Mouse (Mus musculus): ENCODE data around the gene Znrf1. TPM values are rescaled to one million over a fixed set of nuclear protein-coding genes. Genes with fewer than 3 reads are reported as not detected.
"Not testable (repeated sequence)": the region's sequence is repeated elsewhere in the genome, so short reads cannot be mapped to it uniquely, and the experiment has no call there.

Znrf1 gene
- 99.8 and 102 TPM in 2 replicates for polyA plus RNA-seq (2015; fragmentation: Nextera tagmentation; extraction: Ambion mirVana)

DNA sequence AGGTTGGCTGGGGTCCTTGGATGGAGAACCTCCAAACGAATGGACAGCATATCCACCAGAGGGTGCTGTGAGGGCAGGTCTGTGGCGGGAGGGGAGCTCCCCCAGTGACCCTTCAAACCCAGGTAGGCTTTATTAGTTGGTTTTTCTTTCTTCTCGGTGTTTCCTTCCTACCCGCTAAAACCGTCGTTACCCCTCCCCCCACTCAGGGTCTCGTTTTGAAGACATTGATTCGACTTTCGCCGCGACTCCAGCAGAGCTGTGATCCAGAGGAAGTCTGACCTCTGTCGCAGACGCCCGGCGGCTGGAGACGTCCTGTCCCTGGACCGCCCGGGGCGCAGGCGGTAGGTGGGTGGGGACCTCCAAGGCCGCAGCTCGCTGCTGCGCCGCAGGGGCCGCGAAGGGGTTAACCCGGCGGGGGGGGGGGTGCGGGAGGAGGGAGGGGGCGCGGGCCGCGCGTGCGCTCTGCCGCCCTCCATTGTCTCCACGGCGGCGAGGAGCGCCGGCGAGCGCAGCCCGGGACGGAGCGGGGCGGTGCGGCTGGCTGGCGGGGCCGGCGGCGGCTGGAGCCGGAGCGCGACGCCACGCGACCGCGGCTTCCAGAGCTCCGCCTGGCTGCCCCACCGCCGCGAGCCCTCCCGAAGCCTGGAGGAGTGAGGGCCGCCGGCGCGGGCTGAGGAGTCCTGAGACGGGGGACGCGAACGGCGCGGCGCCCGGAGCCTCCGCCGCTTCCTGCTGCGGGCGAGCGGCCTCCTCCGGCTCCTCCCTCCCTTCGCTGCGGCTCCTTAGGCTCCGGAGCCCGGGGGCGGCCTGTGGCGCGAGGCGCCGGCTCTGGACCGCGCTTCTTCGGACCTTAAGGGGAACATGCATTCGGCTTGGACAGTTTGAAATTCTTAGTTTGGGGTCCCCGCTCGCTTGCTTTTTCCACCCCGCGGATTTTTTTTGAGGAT lies at the start of gene Znrf1:
Znrf1 (plus strand) TSS at position 67 of the 947 bp plus-strand sequence.
- peak; percentile 94 for ATAC-seq (replicated peaks)
- Histone ChIP-seq H3K9ac (replicated peaks) (peak within 1 kb of the TSS; percentile 98), H3K9me3 (no peaks in the 10 kb centered on the region), H3K36me3 (no peaks in the 10 kb centered on the region), H3K27me3 (no peaks in the 10 kb centered on the region), H3K27ac (replicated peaks) (peak within 1 kb of the TSS; percentile 99), H3K4me3 (peak within 1 kb of the TSS; percentile 100), H3K4me2 (replicated peaks) (peak within 1 kb of the TSS; percentile 95), H3K4me1 (peaks cover 37% of the 10 kb centered on the region)
- WGBS: 0% methylated on average over 61 of the region's 100 CpGs

DNA sequence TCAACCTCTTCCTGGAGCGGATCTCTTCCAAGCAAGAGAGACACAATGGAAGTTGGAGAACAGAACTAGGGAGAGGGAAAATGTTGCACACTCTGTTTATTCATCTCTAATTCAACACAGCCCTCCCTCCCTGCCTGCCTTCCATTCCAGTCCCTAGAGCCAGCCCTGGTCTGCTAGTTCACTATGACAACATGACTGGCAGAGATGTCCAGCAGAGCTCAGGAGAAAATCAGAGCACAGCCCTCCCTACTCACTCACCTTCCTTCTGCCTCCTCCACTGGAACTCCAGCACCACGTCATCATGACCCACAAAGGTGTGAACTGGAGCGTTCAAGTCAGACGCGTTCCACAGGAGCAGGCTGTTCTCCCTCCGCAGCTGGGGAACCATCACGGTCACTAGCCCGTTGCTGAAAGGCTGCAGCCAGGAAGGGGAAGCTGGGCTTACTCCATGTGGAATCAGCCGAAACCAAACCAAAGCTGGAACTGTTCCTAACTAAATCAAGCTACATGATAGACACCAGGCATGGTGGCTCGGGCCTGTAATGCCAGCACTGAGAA lies 45.8 kb upstream of the Znrf1 start:
- no peak for ATAC-seq (replicated peaks)
- peaks cover 4% of the 10 kb centered on the region; the same call in 1 of the 2 replicates for H3K4me1 ChIP-seq
- WGBS: 88% methylated on average over 10 of the region's 10 CpGs
- H3K36me3 ChIP-seq: peaks cover 8% of the 10 kb centered on the region
- no peak overlapping the region for H3K9ac ChIP-seq (replicated peaks)
- no peaks in the 10 kb centered on the region for H3K9me3 ChIP-seq
- no peak overlapping the region for H3K4me2 ChIP-seq (replicated peaks)
- H3K27ac ChIP-seq (replicated peaks): no peak overlapping the region
- H3K27me3 ChIP-seq: no peaks in the 10 kb centered on the region
- no peak overlapping the region for H3K4me3 ChIP-seq

DNA sequence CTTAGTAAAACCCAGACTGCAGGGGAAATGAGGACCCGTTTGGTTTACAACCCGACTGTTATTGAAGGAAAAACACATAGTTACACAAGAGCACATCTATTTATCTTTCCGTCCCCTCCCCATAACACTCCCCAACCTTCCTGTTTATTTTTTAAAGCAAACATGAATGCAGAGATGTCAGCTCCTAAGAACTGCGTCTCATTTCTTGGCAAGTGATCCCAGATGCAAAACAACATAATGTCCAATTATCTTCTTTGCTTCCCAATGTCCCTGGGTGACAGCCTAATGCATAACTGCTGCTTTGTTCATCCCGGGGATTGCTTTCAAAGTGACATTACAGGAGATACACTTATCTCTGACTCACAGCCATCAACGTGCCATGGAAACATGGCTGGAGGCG lies 44.7 kb upstream of the Znrf1 start:
- H3K4me3 ChIP-seq: no peak overlapping the region
- no peak overlapping the region for H3K27ac ChIP-seq (replicated peaks)
- ATAC-seq (replicated peaks): no peak
- 68% methylated on average over 7 of the region's 7 CpGs for WGBS
- H3K9ac ChIP-seq (replicated peaks): no peak overlapping the region
- H3K9me3 ChIP-seq: no peaks in the 10 kb centered on the region
- H3K4me2 ChIP-seq (replicated peaks): no peak overlapping the region
- H3K36me3 ChIP-seq: peaks cover 6% of the 10 kb centered on the region
- peaks cover 4% of the 10 kb centered on the region; the same call in 1 of the 2 replicates for H3K4me1 ChIP-seq
- H3K27me3 ChIP-seq: no peaks in the 10 kb centered on the region

DNA sequence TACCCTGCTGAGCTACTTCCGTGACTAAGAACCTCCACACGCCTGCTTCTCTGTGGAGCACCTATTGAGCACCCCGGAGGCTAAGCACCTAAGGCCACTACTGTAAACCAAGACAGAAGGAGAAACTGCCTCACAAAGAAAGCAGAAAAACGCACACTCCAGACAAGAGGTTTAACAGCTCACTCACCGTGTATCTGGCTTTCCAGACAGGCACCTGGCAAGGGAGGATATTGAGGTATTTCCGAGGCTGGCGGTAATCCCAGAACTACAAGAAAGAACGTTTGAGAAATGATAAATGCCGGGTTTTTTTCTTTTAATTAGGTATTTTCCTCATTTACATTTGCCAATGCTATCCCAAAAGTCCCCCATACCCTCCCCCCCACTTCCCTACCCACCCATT lies 43.4 kb upstream of the Znrf1 start:
- H3K27ac ChIP-seq (replicated peaks): no peak overlapping the region
- ATAC-seq (replicated peaks): no peak
- peaks cover 6% of the 10 kb centered on the region for H3K36me3 ChIP-seq
- no peaks in the 10 kb centered on the region for H3K27me3 ChIP-seq
- no peaks in the 10 kb centered on the region for H3K9me3 ChIP-seq
- WGBS: 76% methylated on average over 9 of the region's 9 CpGs
- no peak overlapping the region for H3K4me2 ChIP-seq (replicated peaks)
- H3K4me3 ChIP-seq: no peak overlapping the region
- peaks cover 4% of the 10 kb centered on the region; the same call in 1 of the 2 replicates for H3K4me1 ChIP-seq
- no peak overlapping the region for H3K9ac ChIP-seq (replicated peaks)

- no peak overlapping the region for H3K4me3 ChIP-seq
- H3K27ac ChIP-seq (replicated peaks): no peak overlapping the region
- ATAC-seq (replicated peaks): no peak
- H3K9me3 ChIP-seq: no peaks in the 10 kb centered on the region
- peaks cover 6% of the 10 kb centered on the region for H3K36me3 ChIP-seq
- WGBS: 93% methylated on average over 3 of the region's 3 CpGs
- H3K9ac ChIP-seq (replicated peaks): no peak overlapping the region
- no peaks in the 10 kb centered on the region for H3K27me3 ChIP-seq
- H3K4me1 ChIP-seq: peaks cover 4% of the 10 kb centered on the region; the same call in 1 of the 2 replicates
- H3K4me2 ChIP-seq (replicated peaks): no peak overlapping the region
Measured at GRCm38 (mm10) chr8:111493176-111493575, 42.7 kb upstream of the Znrf1 start.

- WGBS: 90% methylated on average over 7 of the region's 7 CpGs
- Histone ChIP-seq H3K27me3 (no peaks in the 10 kb centered on the region), H3K4me2 (replicated peaks) (no peak overlapping the region), H3K27ac (replicated peaks) (no peak overlapping the region), H3K4me1 (peaks cover under 1% of the 10 kb centered on the region; the same call in 1 of the 2 replicates), H3K36me3 (peaks cover 20% of the 10 kb centered on the region), H3K4me3 (no peak overlapping the region), H3K9me3 (no peaks in the 10 kb centered on the region), H3K9ac (replicated peaks) (no peak overlapping the region)
- ATAC-seq (replicated peaks): no peak
Measured at GRCm38 (mm10) chr8:111496326-111496725, 39.6 kb upstream of the Znrf1 start.

- ATAC-seq (replicated peaks); H3K9me3 ChIP-seq; H3K9ac ChIP-seq (replicated peaks); H3K27me3 ChIP-seq; H3K4me1 ChIP-seq; H3K27ac ChIP-seq (replicated peaks); H3K4me3 ChIP-seq; H3K4me2 ChIP-seq (replicated peaks): not testable (repeated sequence)
- H3K36me3 ChIP-seq: peaks cover 20% of the 10 kb centered on the region
- 93% methylated on average over 6 of the region's 6 CpGs for WGBS
Measured at GRCm38 (mm10) chr8:111498249-111498648, 37.6 kb upstream of the Znrf1 start.

DNA sequence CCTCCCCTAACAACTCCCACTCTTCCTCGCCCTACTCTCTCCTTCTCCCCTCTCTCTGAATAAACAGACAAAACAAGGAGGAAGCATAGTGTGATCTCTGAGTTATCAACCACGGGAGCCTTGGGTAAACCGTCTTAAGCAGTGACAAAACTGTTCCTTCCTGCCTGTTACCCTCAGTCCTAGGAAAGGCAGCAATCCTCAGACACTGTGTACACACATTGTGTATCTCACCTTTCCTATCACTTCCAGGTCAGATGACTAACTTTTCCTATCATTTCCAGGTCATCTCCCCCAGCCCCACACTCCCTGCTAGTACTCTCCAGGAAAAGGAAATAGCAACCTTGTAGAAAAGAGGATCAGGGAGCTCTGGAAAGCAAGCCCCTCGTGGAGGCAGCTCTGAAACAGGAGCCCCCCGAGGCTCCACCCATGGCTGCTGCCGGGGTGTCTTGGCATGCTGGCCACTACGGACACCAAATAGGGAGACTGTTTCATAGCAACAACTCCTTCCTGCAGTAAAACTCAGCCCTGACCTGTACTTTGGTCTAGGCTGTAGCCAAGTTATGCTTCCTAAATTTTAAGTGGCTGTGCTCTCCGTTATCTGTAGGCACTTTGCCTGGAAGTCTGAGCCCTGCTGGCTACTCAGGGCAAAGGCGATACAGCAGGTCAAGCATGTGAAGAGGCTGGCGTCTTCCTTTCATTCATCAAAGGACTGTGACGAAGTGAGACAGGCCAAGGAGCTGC lies 34.0 kb upstream of the Znrf1 start:
- Histone ChIP-seq H3K4me3 (no peak overlapping the region), H3K27ac (replicated peaks) (no peak overlapping the region), H3K9me3 (no peaks in the 10 kb centered on the region), H3K4me2 (replicated peaks) (no peak overlapping the region), H3K4me1 (no peaks in the 10 kb centered on the region), H3K27me3 (no peaks in the 10 kb centered on the region), H3K36me3 (0 out of 2 replicates have a peak, but pooled peaks cover 14% of the 10 kb centered on the region), H3K9ac (replicated peaks) (no peak overlapping the region)
- WGBS: 80% methylated on average over 11 of the region's 11 CpGs
- no peak for ATAC-seq (replicated peaks)

GRCm38 (mm10) chr8:111508566-111508965 lies 27.3 kb upstream of the Znrf1 start:
- no peak overlapping the region for H3K9ac ChIP-seq (replicated peaks)
- 8% methylated on average over 2 of the region's 2 CpGs for WGBS
- no peak overlapping the region for H3K27ac ChIP-seq (replicated peaks)
- no peak for ATAC-seq (replicated peaks)
- no peak overlapping the region for H3K4me3 ChIP-seq
- H3K9me3 ChIP-seq: no peaks in the 10 kb centered on the region
- no peaks in the 10 kb centered on the region for H3K27me3 ChIP-seq
- H3K4me1 ChIP-seq: no peaks in the 10 kb centered on the region; the same call in 1 of the 2 replicates
- H3K36me3 ChIP-seq: no peaks in the 10 kb centered on the region
- H3K4me2 ChIP-seq (replicated peaks): no peak overlapping the region

GRCm38 (mm10) chr8:111509278-111509677 lies 26.6 kb upstream of the Znrf1 start:
- Histone ChIP-seq H3K9ac (replicated peaks) (no peak overlapping the region), H3K27me3 (no peaks in the 10 kb centered on the region), H3K27ac (replicated peaks) (no peak overlapping the region), H3K9me3 (no peaks in the 10 kb centered on the region), H3K4me2 (replicated peaks) (no peak overlapping the region), H3K36me3 (no peaks in the 10 kb centered on the region), H3K4me1 (peaks cover 3% of the 10 kb centered on the region), H3K4me3 (no peak overlapping the region)
- 82% methylated on average over 11 of the region's 11 CpGs for WGBS
- no peak for ATAC-seq (replicated peaks)

GRCm38 (mm10) chr8:111510401-111510800 lies 25.5 kb upstream of the Znrf1 start:
- Histone ChIP-seq H3K36me3 (no peaks in the 10 kb centered on the region), H3K27me3 (no peaks in the 10 kb centered on the region), H3K4me2 (replicated peaks) (no peak overlapping the region), H3K9ac (replicated peaks) (no peak overlapping the region), H3K27ac (replicated peaks) (no peak overlapping the region), H3K4me1 (peaks cover 3% of the 10 kb centered on the region), H3K9me3 (no peaks in the 10 kb centered on the region), H3K4me3 (no peak overlapping the region)
- no peak for ATAC-seq (replicated peaks)
- WGBS: 76% methylated on average over 4 of the region's 4 CpGs

DNA sequence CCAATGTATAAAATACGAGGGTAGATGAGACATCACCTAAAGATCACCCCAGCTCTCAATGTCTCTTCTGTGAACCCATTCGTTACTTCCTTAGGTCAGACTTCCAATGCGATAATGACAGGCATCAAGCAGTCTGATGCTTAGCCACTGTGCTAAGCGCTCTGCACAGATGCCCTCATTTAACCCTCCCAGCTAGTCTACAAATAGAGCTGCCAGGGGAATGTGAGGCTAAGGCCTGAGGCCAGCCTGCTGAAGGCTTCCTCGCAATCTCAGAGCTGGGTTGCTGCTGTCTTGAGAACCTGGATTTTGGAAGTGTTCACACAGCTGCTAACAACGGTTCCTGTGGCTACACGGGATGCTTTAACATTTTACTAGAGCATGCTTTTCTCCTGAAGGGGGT lies 23.0 kb upstream of the Znrf1 start:
- Histone ChIP-seq H3K4me2 (replicated peaks) (no peak overlapping the region), H3K36me3 (no peaks in the 10 kb centered on the region), H3K27ac (replicated peaks) (no peak overlapping the region), H3K4me1 (peaks cover 3% of the 10 kb centered on the region), H3K4me3 (no peak overlapping the region), H3K9me3 (no peaks in the 10 kb centered on the region), H3K9ac (replicated peaks) (no peak overlapping the region), H3K27me3 (no peaks in the 10 kb centered on the region)
- no peak for ATAC-seq (replicated peaks)
- 73% methylated on average over 7 of the region's 7 CpGs for WGBS

All from forebrain, embryonic 15.5 days (tissue).